Comparison of ENCODE assay signal across 20 mouse cellular contexts in the genomic region with DNA sequence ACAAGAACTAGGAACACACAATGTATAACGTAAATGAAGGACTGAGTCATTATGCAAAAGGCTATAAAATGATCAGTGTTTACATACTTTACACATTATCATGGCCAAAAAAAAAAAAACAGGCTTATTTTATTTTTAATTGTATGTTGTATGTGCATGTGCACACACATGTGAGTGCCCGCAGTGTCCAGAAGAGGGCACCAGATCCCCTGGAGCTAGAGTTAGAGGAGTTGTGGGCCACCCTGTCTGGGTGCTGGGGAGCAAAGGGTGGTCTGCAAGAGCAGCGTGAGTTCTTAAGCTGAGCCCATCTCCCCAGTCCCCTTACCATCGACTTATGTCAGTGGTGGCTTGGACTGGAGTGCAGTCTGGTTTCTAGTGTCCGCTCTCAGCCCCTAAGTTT. TPM values are rescaled to one million over a fixed set of nuclear protein-coding genes. Genes with fewer than 3 reads are reported as not detected.
DNase-seq lines count a peak whose midpoint lies in the region; ATAC-seq and TF ChIP-seq lines count a peak whose summit lies in the region.
"Had no signal": no experiment of that assay in that cellular context is flagged by ENCODE, and none has a peak within 500 bp of the region (broad histone marks: within the 10 kb centered on the region; RNA-seq: fewer than 3 reads in every experiment).

No protein-coding gene starts in this region.

- no peak overlapping the region for H3K27ac ChIP-seq in heart, postnatal 0 days (ENCODE audit: low read depth)
- H3K27ac ChIP-seq in liver, embryonic 14.5 days = no peak overlapping the region
- no peak overlapping the region for H3K27ac ChIP-seq in liver, embryonic 11.5 days (ENCODE audit: low read depth, low read length)
- no peak overlapping the region for H3K27ac ChIP-seq in ES-Bruce4 (ENCODE audit: insufficient read depth, low read length)
- H3K27ac ChIP-seq in bone marrow, adult 2 months (ENCODE audit: control insufficient read depth, insufficient read depth, low read depth, low read length, poor library complexity) = no peak overlapping the region
- H3K27ac ChIP-seq: embryonic facial prominence, embryonic 13.5 days; hindbrain, embryonic 14.5 days had no signal

- H3K9me3 ChIP-seq in heart, postnatal 0 days (replicated peaks; ENCODE audit: control insufficient read depth, low read length) = no peaks in the 10 kb centered on the region
- H3K9me3 ChIP-seq in liver, embryonic 14.5 days (ENCODE audit: control insufficient read depth, low read length) = no peaks in the 10 kb centered on the region
- H3K9me3 ChIP-seq in liver, embryonic 11.5 days (ENCODE audit: control insufficient read depth, low read length) = peaks cover 2% of the 10 kb centered on the region; the same call in 1 of the 2 replicates
- no peaks in the 10 kb centered on the region for H3K9me3 ChIP-seq in ES-Bruce4 (replicated peaks; ENCODE audit: control insufficient read depth, insufficient read depth, low read length, poor library complexity, severe bottlenecking)
- H3K9me3 ChIP-seq: embryonic facial prominence, embryonic 13.5 days; G1E; liver, embryonic 13.5 days had no signal

- H3K4me1 ChIP-seq in heart, postnatal 0 days (ENCODE audit: control insufficient read depth, insufficient read depth) = no peaks in the 10 kb centered on the region
- peaks cover 3 to 8% of the 10 kb centered on the region in 2 experiments; a peak in 2 of 4 replicates for H3K4me1 ChIP-seq in liver, embryonic 14.5 days (replicated peaks; ENCODE audit: control insufficient read depth in 2 of 2, insufficient read depth in 2 of 2, low read length in 1 of 2)
- peaks cover 3% of the 10 kb centered on the region; the same call in 1 of the 2 replicates for H3K4me1 ChIP-seq in liver, embryonic 11.5 days (replicated peaks; ENCODE audit: control insufficient read depth, insufficient read depth, low read length)
- peaks cover 2% of the 10 kb centered on the region for H3K4me1 ChIP-seq in ES-Bruce4 (ENCODE audit: control insufficient read depth, insufficient read depth, low read length)
- peaks cover 2% of the 10 kb centered on the region; the same call in 1 of the 2 replicates for H3K4me1 ChIP-seq in bone marrow, adult 2 months (ENCODE audit: control insufficient read depth, insufficient read depth, low read length)

- no peak for DNase-seq in heart, postnatal 0 days (ENCODE audit: low spot score)
- DNase-seq in heart, adult 11 months = no peak
- no peak for DNase-seq in liver, embryonic 14.5 days (ENCODE audit: low read depth in 3 of 3, low spot score in 3 of 3)
- DNase-seq in liver, embryonic 11.5 days (ENCODE audit: low spot score) = no peak
- no peak for DNase-seq in cerebellum, postnatal 10 days
- DNase-seq: adrenal gland, postnatal 14 days; B cell, adult 2 months; cerebellum, adult 2 months; heart, postnatal 14 days; kidney, adult 11 months; kidney, postnatal 4 days; liver, embryonic 13.5 days; right cerebral cortex, postnatal 14 days; thymus, postnatal 25 days had no signal

- no peaks in the 10 kb centered on the region for H3K27me3 ChIP-seq in heart, postnatal 0 days (ENCODE audit: control insufficient read depth, insufficient read depth, low read length)
- no peaks in the 10 kb centered on the region for H3K27me3 ChIP-seq in liver, embryonic 14.5 days (ENCODE audit: control insufficient read depth, insufficient read depth, low read length)
- H3K27me3 ChIP-seq in liver, embryonic 11.5 days (replicated peaks; ENCODE audit: control insufficient read depth, insufficient read depth, low read length) = no peaks in the 10 kb centered on the region
- H3K27me3 ChIP-seq in ES-Bruce4 (ENCODE audit: control insufficient read depth, insufficient read depth, low read length, poor library complexity, severe bottlenecking) = no peaks in the 10 kb centered on the region
- H3K27me3 ChIP-seq: embryonic facial prominence, embryonic 13.5 days; liver, embryonic 13.5 days had no signal

- H3K36me3 ChIP-seq in heart, postnatal 0 days (replicated peaks; ENCODE audit: control insufficient read depth, insufficient read depth, low read length) = no peaks in the 10 kb centered on the region
- H3K36me3 ChIP-seq in liver, embryonic 14.5 days (replicated peaks; ENCODE audit: control insufficient read depth, insufficient read depth, low read depth) = no peaks in the 10 kb centered on the region
- H3K36me3 ChIP-seq in liver, embryonic 11.5 days (ENCODE audit: control insufficient read depth, insufficient read depth, low read length) = no peaks in the 10 kb centered on the region
- no peaks in the 10 kb centered on the region for H3K36me3 ChIP-seq in ES-Bruce4 (ENCODE audit: control insufficient read depth, insufficient read depth, low read length, poor library complexity, severe bottlenecking)
- H3K36me3 ChIP-seq: embryonic facial prominence, embryonic 13.5 days; liver, embryonic 13.5 days had no signal

- ATAC-seq in heart, postnatal 0 days (ENCODE audit: insufficient read depth, low read depth) = no peak
- no peak for ATAC-seq in liver, embryonic 14.5 days (ENCODE audit: insufficient read depth)
- no peak for ATAC-seq in liver, embryonic 11.5 days (replicated peaks; ENCODE audit: low FRiP score)

- TF ChIP-seq POLR2A in ES-Bruce4 (IDR thresholded peaks at IDR 0.05; ENCODE audit: insufficient read depth, low read length) = no peak
- no peak for TF ChIP-seq POLR2A in bone marrow, adult 2 months (IDR thresholded peaks at IDR 0.05; ENCODE audit: borderline replicate concordance, control insufficient read depth, low read depth, low read length)

- TF ChIP-seq EP300 in heart, postnatal 0 days (IDR thresholded peaks at IDR 0.05; ENCODE audit: low read depth) = no peak
- no peak for TF ChIP-seq EP300 in liver, embryonic 14.5 days (IDR thresholded peaks at IDR 0.05; ENCODE audit: low read depth)
- no peak for TF ChIP-seq EP300 in ES-Bruce4 (IDR thresholded peaks at IDR 0.05; ENCODE audit: insufficient read depth, low read depth, low read length)

- H3K4me3 ChIP-seq in heart, postnatal 0 days (ENCODE audit: low read depth, low read length) = no peak overlapping the region
- H3K4me3 ChIP-seq in liver, embryonic 14.5 days (ENCODE audit: insufficient read depth in 1 of 2, low read depth in 2 of 2, low read length in 2 of 2) = no peak overlapping the region
- no peak overlapping the region for H3K4me3 ChIP-seq in liver, embryonic 11.5 days (ENCODE audit: low read depth, low read length)
- H3K4me3 ChIP-seq in ES-Bruce4 (ENCODE audit: low read depth, low read length) = no peak overlapping the region
- H3K4me3 ChIP-seq in bone marrow, adult 2 months (replicated peaks; ENCODE audit: control insufficient read depth, low read depth, low read length) = no peak overlapping the region
- H3K4me3 ChIP-seq: embryonic facial prominence, embryonic 13.5 days; liver, embryonic 13.5 days had no signal

- no peak overlapping the region for H3K9ac ChIP-seq in heart, postnatal 0 days (replicated peaks; ENCODE audit: low read depth, low read length)
- no peak overlapping the region for H3K9ac ChIP-seq in liver, embryonic 14.5 days (replicated peaks)
- no peak overlapping the region for H3K9ac ChIP-seq in liver, embryonic 11.5 days (ENCODE audit: low read depth, low read length)
- H3K9ac ChIP-seq in ES-Bruce4 (ENCODE audit: low read depth, poor library complexity, severe bottlenecking) = no peak overlapping the region
- H3K9ac ChIP-seq: embryonic facial prominence, embryonic 13.5 days; hindbrain, embryonic 14.5 days; liver, embryonic 13.5 days had no signal

- WGBS in heart, postnatal 0 days = 99% methylated on average over 5 of the region's 5 CpGs
- 81% methylated on average over 5 of the region's 5 CpGs for WGBS in liver, embryonic 14.5 days (ENCODE audit: insufficient replicate concordance)
- WGBS in liver, embryonic 11.5 days = 96% methylated on average over 5 of the region's 5 CpGs
- WGBS in bone marrow, adult 2 months = 90% methylated on average over 5 of the region's 5 CpGs

- TF ChIP-seq CTCF in heart, postnatal 0 days (IDR thresholded peaks at IDR 0.05; ENCODE audit: low read depth) = peak; percentile 12; the same call in 1 of the 2 replicates
- peak; percentile 51 for TF ChIP-seq CTCF in liver, embryonic 14.5 days (IDR thresholded peaks at IDR 0.05; ENCODE audit: low read depth)
- TF ChIP-seq CTCF in ES-Bruce4 (IDR thresholded peaks at IDR 0.05; ENCODE audit: low read depth, low read length) = peak; percentile 49
- peak; percentile 36; the same call in 1 of the 2 replicates for TF ChIP-seq CTCF in bone marrow, adult 2 months (IDR thresholded peaks at IDR 0.05; ENCODE audit: control insufficient read depth, insufficient read depth, low read length)

- H3K4me2 ChIP-seq in heart, postnatal 0 days (ENCODE audit: low read depth, low read length) = no peak overlapping the region
- H3K4me2 ChIP-seq in liver, embryonic 14.5 days (ENCODE audit: low read depth) = no peak overlapping the region
- no peak overlapping the region for H3K4me2 ChIP-seq in liver, embryonic 11.5 days
- H3K4me2 ChIP-seq: embryonic facial prominence, embryonic 13.5 days; hindbrain, embryonic 14.5 days; liver, embryonic 13.5 days had no signal

RNA-seq across cellular contexts. Expression of a gene that starts 20.2 kb away (rescaled TPM):
- 0.08 TPM in 1 of 2 replicates, not detected in the other for total RNA-seq in heart, postnatal 0 days (2014; rRNA removed; ENCODE audit: low replicate concordance)
- 0.05 and 0.10 TPM in 2 replicates for polyA plus RNA-seq in heart, postnatal 0 days (2015; fragmentation: Nextera tagmentation; extraction: Ambion mirVana)
- 0.11 and 0.13 TPM in 2 replicates for polyA plus RNA-seq in liver, embryonic 14.5 days (2012; rRNA removed)
- 0.09 TPM in 1 of 2 replicates, not detected in the other for polyA plus RNA-seq in liver, embryonic 14.5 days (2014; fragmentation: Nextera tagmentation; extraction: Ambion mirVana)
- polyA plus RNA-seq in liver, embryonic 11.5 days (2014; fragmentation: Nextera tagmentation; extraction: Ambion mirVana) = 0.53 and 0.56 TPM in 2 replicates
- polyA plus RNA-seq in ES-Bruce4 (2011; ENCODE audit: insufficient read depth, insufficient read length, low read depth, missing spikeins) = 0.30 and 0.78 TPM in 2 replicates
- polyA plus RNA-seq in bone marrow, adult 2 months (2011; ENCODE audit: insufficient read depth, insufficient read length, low replicate concordance, missing spikeins) = 0.31 and 0.52 TPM in 2 replicates
- total RNA-seq: common myeloid progenitor, adult 5-6 weeks had no signal
- polyA plus RNA-seq: G1E had no signal
